Mouse (Mus musculus) brain, embryonic 18.5 days (tissue): Measurements from ENCODE around the gene Pcdh8.

ENCODE experiments used
- DNase-seq: peaks from one replicate; pipeline ENCODE4 v3.0.0-alpha.2; 2012; ENCODE audit warnings: low read depth, low spot score

Pcdh8 gene

DNA sequence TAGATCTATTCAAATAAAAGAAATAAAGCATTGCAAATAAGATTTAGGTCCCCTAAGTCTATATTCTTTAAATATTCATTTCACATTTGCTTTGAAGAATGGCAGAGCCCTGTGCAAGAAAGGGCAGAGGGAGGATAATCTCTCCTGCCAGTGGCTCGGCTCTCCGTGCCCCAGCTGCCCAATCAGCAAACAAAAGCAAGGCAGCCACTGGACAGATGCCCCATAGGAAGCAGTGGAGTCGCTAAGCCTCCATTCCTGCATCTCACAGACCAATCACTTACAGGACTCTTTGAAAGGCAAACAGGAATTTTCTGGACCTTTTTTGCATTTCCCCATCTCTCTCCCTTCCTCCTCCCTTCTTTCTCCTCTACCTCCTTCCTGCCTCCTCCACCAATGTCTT, 17.0 kb downstream of the Pcdh8 start:
- DNase-seq, result no peak

DNA sequence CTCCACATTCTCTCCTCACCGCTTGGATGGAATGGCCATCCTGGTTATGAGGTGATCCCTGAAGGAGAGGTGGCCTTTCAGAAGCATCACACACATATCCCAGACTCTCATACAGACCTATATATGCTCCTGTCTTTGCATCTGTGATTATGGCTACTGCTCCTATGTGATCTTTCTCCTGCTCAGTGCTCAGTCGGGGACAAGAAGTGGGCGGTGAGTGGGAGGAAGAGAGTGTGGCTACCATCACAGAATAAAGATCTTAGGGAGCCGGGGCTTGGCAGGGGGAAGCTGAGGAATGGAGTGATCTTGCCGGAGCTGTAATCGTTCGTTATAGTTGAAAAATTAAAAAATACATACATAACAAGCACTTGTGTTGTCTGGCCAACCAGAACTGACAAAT, 17.4 kb downstream of the Pcdh8 start:
- no peak for DNase-seq

DNA sequence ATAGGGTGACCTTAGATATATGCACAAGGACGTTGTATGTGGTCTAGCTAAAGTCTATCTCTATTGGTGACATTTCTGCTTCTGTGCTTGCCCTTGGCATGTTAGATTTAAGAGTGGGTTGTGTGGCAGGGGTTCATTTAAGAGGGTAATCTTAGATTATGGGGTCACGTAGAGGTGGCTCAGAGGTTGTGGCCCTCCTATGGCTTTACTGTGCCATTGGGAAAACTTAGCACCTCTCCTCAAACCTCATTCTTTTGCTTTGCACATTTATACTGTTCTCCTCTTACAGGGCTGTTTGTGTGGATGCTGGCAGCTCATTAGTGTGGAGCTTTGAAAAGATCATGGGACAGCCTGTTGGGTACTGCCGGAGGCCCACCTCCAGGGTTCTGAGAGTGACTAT, 30.6 kb downstream of the Pcdh8 start:
- DNase-seq, result no peak

DNA sequence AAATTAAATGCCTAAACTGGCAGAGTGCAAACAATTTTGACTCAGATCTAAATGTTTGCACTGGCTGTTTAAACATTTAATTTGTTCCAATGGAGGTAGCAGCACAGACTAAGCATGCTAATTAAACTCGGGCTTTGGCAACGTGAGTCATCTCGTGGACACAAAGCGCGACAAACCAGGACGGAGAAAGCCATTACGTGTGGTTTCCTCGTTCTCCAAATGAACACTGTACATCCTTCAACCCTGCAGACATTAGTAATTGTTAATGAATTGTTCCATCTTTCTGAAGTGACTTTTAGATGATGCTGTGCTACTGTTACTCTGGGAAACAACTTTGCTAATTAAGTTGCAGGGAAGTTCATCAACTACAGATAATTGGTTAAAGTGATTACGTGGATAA, 32.7 kb downstream of the Pcdh8 start:
- no peak for DNase-seq

DNA sequence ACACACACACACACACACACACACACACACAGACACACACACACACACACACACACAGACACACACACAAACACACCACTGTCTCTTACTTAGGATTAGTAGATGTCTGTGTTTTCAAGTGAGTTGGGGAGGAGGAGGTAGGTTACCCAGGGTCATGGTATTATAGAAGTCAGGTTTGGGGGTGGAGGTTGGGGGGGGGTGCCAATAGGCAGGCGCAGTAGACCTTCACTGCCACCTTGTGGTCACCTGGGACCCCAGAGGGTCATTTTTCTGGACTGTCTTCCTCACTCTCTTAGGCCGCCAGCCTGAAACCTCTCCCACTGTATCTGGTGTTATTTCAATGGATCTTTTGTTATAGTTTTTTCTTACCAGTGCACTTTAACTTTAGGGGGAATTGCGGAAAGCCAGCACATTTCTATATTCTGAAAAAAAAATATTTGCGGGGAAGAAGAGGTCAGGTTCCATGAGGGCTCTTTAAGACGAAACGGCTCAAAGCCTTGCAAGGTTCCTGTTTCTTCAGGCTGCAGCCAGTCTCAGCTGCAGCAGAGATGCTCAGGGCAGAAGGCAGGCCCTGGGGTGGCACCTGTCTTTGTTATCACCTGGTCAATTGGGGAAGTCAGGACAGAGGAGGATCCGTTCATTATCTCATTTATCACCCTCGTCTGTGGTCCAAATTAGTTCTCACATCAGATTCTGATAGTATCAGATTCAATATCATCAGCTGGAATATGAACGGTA, 33.3 kb downstream of the Pcdh8 start:
- DNase-seq, result no peak

DNA sequence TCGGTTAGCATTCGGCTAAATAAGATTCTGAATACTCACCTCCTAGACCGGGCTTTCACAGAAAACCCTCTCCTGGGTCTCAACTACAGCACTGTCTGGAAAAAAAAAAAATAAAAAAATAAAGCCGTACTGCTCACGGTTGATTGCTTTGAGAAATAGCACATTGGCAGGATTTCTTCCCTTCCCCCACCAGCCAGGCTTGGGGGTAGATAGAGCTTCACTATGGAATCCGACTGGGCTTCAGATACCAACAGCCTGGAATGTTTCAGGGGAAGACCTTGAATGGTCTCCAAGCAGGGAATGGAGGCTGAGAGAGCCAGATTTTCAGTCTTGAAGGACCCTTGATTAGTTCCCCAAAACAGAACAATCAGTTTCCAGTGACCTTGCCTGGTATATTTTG, 34.3 kb downstream of the Pcdh8 start:
- no peak for DNase-seq

DNA sequence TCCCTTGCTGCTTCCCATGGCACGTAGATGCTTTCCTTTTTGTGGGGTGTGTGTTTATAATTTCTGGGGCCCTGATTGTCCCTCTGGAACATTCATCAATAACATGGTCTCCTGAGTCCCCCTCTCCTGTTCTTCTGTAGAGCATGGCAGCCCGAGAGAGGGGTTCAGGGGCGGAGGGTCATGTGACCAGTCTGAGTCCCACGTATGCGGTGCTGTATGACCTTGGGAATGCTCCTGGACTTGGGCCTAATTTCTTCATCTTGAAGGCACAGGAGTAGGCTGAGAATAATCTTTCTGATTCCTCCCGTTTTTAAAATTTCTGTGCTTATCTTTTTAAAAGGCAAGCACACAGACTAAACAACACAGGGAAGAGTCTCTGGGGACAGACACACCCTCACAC, 37.6 kb downstream of the Pcdh8 start:
- DNase-seq, result no peak

DNA sequence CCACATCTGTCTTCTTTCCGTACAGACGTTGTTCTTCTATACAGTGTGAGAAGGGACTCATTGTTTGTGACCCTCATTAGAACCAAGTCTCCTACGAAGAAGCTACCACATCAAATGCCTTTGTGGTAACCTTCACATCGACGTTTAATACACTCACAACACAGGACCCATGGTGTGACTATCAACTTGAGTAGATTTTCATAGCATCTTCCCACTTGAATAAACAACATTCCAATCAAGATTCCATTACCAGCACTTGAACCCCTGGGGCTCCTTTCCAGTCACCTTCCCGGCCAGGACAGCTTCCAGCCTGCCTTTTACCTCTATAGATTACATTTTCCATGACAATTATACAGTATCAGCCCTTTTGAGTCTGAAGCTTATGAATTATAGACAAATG, 42.3 kb downstream of the Pcdh8 start:
- no peak for DNase-seq

DNA sequence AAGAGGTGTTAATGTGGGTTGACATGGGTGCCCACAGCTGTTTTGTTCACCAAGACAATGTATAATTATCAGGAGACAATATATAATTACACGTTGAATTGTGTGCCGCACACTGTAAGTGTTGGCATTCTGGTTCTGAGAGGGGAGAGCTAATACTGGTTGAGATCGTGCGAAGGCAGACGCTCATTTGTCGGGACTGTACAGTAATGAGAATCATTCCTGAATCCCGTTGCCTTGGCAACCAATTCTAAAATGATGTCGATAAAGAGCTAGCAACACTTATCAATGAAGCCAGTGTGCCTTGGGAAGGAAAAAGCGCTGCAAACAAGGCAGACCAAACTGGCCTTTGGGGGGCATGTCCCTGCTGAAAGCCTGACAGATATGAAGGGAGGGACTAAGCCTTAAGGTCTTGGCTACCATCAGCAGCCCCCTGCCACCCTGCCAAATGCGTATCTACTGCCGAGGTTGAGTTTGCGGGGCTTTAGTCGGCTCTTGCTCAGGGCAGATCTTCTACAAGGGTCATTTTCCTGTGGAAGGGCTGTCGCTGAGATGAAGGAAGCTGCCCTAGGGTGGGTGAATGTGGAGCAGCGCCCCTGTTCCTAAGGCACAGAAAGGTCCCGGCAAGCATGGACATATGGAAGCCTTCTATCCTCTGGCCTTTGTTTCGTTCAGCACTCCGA, 47.0 kb downstream of the Pcdh8 start:
- peak; percentile 77 for DNase-seq

DNA sequence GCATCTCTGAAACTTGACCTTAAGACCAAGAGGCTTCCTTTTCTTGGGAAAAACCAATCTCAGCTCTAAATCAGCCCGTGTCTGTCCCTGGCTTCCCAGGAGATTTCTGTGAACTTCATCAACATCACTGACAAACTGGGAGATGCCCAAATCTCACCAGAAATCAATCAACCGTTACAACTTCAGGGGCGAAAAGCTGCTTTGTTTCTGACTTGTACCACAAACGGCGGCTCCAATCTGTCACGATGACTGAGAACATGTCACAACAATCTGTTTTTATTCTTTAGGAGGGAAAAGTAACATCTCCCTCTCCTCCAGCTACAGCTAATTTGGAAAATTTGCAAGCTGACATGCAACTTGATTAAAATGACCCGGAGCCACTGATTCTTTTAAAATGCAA, 48.9 kb downstream of the Pcdh8 start:
- peak; percentile 30 for DNase-seq
